Mouse (Mus musculus): ENCODE measurements at regions not wholly inside any gene's neighbourhood (a gene's known extent, or its start where the extent isn't known, plus 50 kb on each side); places are given as distances from the start of the nearest gene placed in this dataset.

DNA sequence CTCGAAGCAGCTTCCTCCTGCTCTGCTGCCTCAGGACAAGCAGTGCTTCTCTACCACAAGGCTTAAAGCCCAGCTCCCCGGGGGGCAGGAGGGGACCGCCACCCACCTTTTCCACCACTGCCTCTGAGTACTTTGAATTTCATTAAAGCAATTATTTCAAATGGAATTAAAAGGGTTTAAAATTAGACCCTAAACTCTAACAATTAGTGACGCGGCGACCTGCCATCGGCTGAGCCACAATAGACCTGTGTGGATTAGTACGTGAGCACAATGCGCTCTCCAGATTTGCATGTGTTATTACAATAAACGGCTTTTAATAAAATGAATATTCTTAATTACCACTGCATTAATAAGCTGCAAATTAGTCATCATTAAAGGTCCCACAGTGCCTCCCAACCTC is 242.5 kb downstream of the 3100002H09Rik start:
- TF ChIP-seq POLR2A (IDR thresholded peaks at IDR 0.05; ENCODE audit: control insufficient read depth in 1 of 2, insufficient read depth in 1 of 2, low read depth in 1 of 2, low read length in 2 of 2, poor library complexity in 1 of 2) (no peak), MAX (IDR thresholded peaks at IDR 0.05; ENCODE audit: low read length) (no peak), SMC3 (IDR thresholded peaks at IDR 0.05; ENCODE audit: low read depth, low read length) (no peak), MXI1 (IDR thresholded peaks at IDR 0.05; ENCODE audit: low read depth, low read length) (no peak), TCF12 (IDR thresholded peaks at IDR 0.05; ENCODE audit: low read depth, low read length) (no peak), MYC (IDR thresholded peaks at IDR 0.05; ENCODE audit: low read depth, low read length) (no peak), MAFK (IDR thresholded peaks at IDR 0.05; ENCODE audit: borderline replicate concordance, low read depth, low read length) (no peak), E2F4 (IDR thresholded peaks at IDR 0.05; ENCODE audit: borderline replicate concordance, low read depth, low read length) (no peak)
- H3K27ac ChIP-seq (ENCODE audit: control insufficient read depth, low read depth, low read length): no peak overlapping the region
- no peaks in the 10 kb centered on the region for H3K79me2 ChIP-seq (ENCODE audit: control insufficient read depth, insufficient read depth, low read length, poor library complexity)
- H3K9me3 ChIP-seq (replicated peaks; ENCODE audit: insufficient read depth, low read length): no peaks in the 10 kb centered on the region
- no peak overlapping the region for H3K4me3 ChIP-seq (ENCODE audit: control insufficient read depth in 1 of 2, insufficient read depth in 1 of 2, low read depth in 2 of 2, low read length in 2 of 2)
- H3K36me3 ChIP-seq (ENCODE audit: control insufficient read depth in 1 of 2, insufficient read depth in 2 of 2, low read length in 2 of 2): no peaks in the 10 kb centered on the region
- no peaks in the 10 kb centered on the region for H3K4me1 ChIP-seq (ENCODE audit: control insufficient read depth in 1 of 2, insufficient read depth in 2 of 2, low read length in 2 of 2)
- no peaks in the 10 kb centered on the region for H3K27me3 ChIP-seq (ENCODE audit: control insufficient read depth in 1 of 2, insufficient read depth in 2 of 2, low read length in 2 of 2)
- no peak for DNase-seq (ENCODE audit: low read depth, low spot score)
- no peak overlapping the region for H3K9ac ChIP-seq (ENCODE audit: control insufficient read depth, low read depth, low read length, poor library complexity, severe bottlenecking)

- Histone ChIP-seq H3K36me3 (ENCODE audit: control insufficient read depth in 1 of 2, insufficient read depth in 2 of 2, low read length in 2 of 2) (no peaks in the 10 kb centered on the region), H3K9me3 (replicated peaks; ENCODE audit: insufficient read depth, low read length) (no peaks in the 10 kb centered on the region), H3K4me1 (ENCODE audit: control insufficient read depth in 1 of 2, insufficient read depth in 2 of 2, low read length in 2 of 2) (no peaks in the 10 kb centered on the region), H3K4me3 (ENCODE audit: control insufficient read depth in 1 of 2, insufficient read depth in 1 of 2, low read depth in 2 of 2, low read length in 2 of 2) (no peak overlapping the region), H3K79me2 (ENCODE audit: control insufficient read depth, insufficient read depth, low read length, poor library complexity) (no peaks in the 10 kb centered on the region), H3K9ac (ENCODE audit: control insufficient read depth, low read depth, low read length, poor library complexity, severe bottlenecking) (no peak overlapping the region), H3K27me3 (ENCODE audit: control insufficient read depth in 1 of 2, insufficient read depth in 2 of 2, low read length in 2 of 2) (no peaks in the 10 kb centered on the region), H3K27ac (ENCODE audit: control insufficient read depth, low read depth, low read length) (no peak overlapping the region)
- TF ChIP-seq RCOR1 (IDR thresholded peaks at IDR 0.05; ENCODE audit: low read depth, low read length): no peak
- TF ChIP-seq ZC3H11A (IDR thresholded peaks at IDR 0.05; ENCODE audit: low read depth, low read length): no peak
- TF ChIP-seq SMC3 (IDR thresholded peaks at IDR 0.05; ENCODE audit: low read depth, low read length): no peak
- no peak for TF ChIP-seq KAT2A (conservative IDR thresholded peaks at IDR 0.05; ENCODE audit: low read depth, low read length)
- TF ChIP-seq MAFK (IDR thresholded peaks at IDR 0.05; ENCODE audit: borderline replicate concordance, low read depth, low read length): no peak
- DNase-seq (ENCODE audit: low read depth, low spot score): no peak
Measured at GRCm38 (mm10) chr4:124360578-124360908, 250.1 kb downstream of the 3100002H09Rik start.

DNA sequence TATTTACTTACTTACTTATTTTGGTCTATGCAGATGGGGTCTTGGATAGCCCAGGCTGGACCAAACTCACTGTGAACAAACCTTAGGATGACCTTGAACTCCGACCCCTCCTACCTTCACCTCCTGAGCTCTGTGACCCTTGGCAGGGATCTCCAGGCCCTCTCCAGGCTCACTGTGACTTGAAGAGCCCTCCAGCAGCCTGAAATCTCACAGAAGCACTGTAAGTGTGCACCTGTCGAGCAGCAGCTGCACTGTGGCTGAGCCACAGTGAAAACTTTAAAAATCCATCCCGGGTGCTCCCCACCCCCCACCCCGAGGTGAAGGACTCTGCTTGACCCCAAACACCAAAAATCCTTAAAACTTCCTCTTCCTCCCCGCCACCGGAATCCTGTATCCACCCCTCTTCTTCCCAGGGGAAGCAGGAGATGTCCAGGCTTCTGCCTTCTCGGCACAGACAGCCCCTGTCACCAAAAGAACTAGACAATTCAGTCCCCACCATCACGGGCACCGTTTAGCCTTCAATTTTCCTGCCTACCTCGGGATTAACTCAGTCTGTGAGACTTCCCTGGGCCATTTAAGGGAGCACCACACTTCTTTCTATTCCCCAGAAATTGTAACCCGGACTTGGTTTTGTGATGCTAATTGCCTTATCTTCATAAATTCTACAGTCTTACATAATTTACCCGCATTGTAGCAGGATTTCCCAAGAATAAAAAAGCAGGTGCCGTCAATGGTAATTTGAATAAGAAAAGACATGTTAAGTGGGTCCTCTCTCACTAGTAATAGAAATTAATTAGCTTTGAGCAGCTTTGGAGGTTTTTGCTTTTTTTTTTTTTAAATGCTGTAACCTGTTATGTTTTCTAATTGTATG is 250.7 kb downstream of the 3100002H09Rik start:
- Histone ChIP-seq H3K9me3 (replicated peaks; ENCODE audit: insufficient read depth, low read length) (no peaks in the 10 kb centered on the region), H3K27me3 (ENCODE audit: control insufficient read depth in 1 of 2, insufficient read depth in 2 of 2, low read length in 2 of 2) (no peaks in the 10 kb centered on the region), H3K27ac (ENCODE audit: control insufficient read depth, low read depth, low read length) (no peak overlapping the region), H3K9ac (ENCODE audit: control insufficient read depth, low read depth, low read length, poor library complexity, severe bottlenecking) (no peak overlapping the region), H3K79me2 (ENCODE audit: control insufficient read depth, insufficient read depth, low read length, poor library complexity) (no peaks in the 10 kb centered on the region), H3K4me1 (ENCODE audit: control insufficient read depth in 1 of 2, insufficient read depth in 2 of 2, low read length in 2 of 2) (no peaks in the 10 kb centered on the region), H3K4me3 (ENCODE audit: control insufficient read depth in 1 of 2, insufficient read depth in 1 of 2, low read depth in 2 of 2, low read length in 2 of 2) (no peak overlapping the region), H3K36me3 (ENCODE audit: control insufficient read depth in 1 of 2, insufficient read depth in 2 of 2, low read length in 2 of 2) (no peaks in the 10 kb centered on the region)
- no peak for TF ChIP-seq BHLHE40 (IDR thresholded peaks at IDR 0.05; ENCODE audit: borderline replicate concordance, low read depth, low read length)
- no peak for TF ChIP-seq POLR2A (IDR thresholded peaks at IDR 0.05; ENCODE audit: control insufficient read depth in 1 of 2, insufficient read depth in 1 of 2, low read depth in 1 of 2, low read length in 2 of 2, poor library complexity in 1 of 2)
- TF ChIP-seq GABPA (IDR thresholded peaks at IDR 0.05; ENCODE audit: low read depth, low read length): no peak
- TF ChIP-seq CTCF (IDR thresholded peaks at IDR 0.05 in 2 of 3, conservative IDR thresholded peaks at IDR 0.05 in 1 of 3; ENCODE audit: control insufficient read depth in 1 of 3, insufficient read depth in 1 of 3, low read depth in 2 of 3, low read length in 3 of 3, poor library complexity in 1 of 3, severe bottlenecking in 1 of 3): no peak
- no peak for TF ChIP-seq MXI1 (IDR thresholded peaks at IDR 0.05; ENCODE audit: low read depth, low read length)
- TF ChIP-seq ZC3H11A (IDR thresholded peaks at IDR 0.05; ENCODE audit: low read depth, low read length): no peak
- TF ChIP-seq USF2 (IDR thresholded peaks at IDR 0.05; ENCODE audit: borderline replicate concordance in 1 of 2, insufficient read depth in 1 of 2, low read depth in 1 of 2, low read length in 2 of 2): no peak
- no peak for TF ChIP-seq MAX (IDR thresholded peaks at IDR 0.05; ENCODE audit: low read length)
- TF ChIP-seq RCOR1 (IDR thresholded peaks at IDR 0.05; ENCODE audit: low read depth, low read length): no peak
- TF ChIP-seq MAFK (IDR thresholded peaks at IDR 0.05; ENCODE audit: borderline replicate concordance, low read depth, low read length): no peak
- no peak for TF ChIP-seq ZNF384 (IDR thresholded peaks at IDR 0.05; ENCODE audit: low read depth, low read length)
- no peak for TF ChIP-seq MEF2A (IDR thresholded peaks at IDR 0.05; ENCODE audit: extremely low read depth, insufficient replicate concordance, low read depth, low read length, poor library complexity, severe bottlenecking)
- no peak for TF ChIP-seq ELF1 (IDR thresholded peaks at IDR 0.05; ENCODE audit: low read depth, low read length)
- no peak for TF ChIP-seq JUND (IDR thresholded peaks at IDR 0.05; ENCODE audit: low read depth, low read length)
- TF ChIP-seq USF1 (IDR thresholded peaks at IDR 0.05; ENCODE audit: low read depth, low read length): no peak
- DNase-seq (ENCODE audit: low read depth, low spot score): no peak
